Mouse (Mus musculus): ENCODE results near the gene BC107364. TPM values are rescaled to one million over a fixed set of nuclear protein-coding genes. Genes with fewer than 3 reads are reported as not detected.
"Not testable (repeated sequence)": the region's sequence is repeated elsewhere in the genome, so short reads cannot be mapped to it uniquely, and the experiment has no call there.

Gene BC107364
- polyA plus RNA-seq, 2 experiments: not detected

DNA sequence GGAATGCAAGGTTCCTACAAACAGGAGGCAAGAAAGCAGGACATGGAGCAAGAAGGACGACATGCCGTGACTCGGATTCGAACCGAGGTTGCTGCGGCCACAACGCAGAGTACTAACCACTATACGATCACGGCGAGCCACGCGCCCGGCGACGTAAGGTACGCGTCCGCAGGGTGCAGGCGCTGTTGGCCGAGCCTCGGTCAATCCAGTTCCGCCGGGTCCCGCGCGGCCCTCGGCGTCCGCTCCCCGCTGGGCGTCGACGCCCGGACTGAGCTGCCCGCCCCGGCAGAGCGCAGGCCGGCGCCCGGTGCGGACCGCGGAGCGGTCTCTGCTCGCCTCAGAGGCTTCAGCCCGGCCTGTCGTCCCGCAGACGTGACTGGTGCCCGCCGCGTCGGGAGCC, 5.9 kb upstream of the BC107364 start:
- H3K9me3 ChIP-seq (ENCODE audit: control insufficient read depth, low read length); H3K4me1 ChIP-seq (ENCODE audit: control insufficient read depth, insufficient read depth, low read length); H3K4me2 ChIP-seq (replicated peaks; ENCODE audit: low read depth, low read length, severe bottlenecking); H3K27me3 ChIP-seq (ENCODE audit: control insufficient read depth, insufficient read depth, low read length); DNase-seq (ENCODE audit: low spot score); ATAC-seq (ENCODE audit: low FRiP score, low read depth); H3K27ac ChIP-seq (replicated peaks; ENCODE audit: low read depth, low read length); H3K36me3 ChIP-seq (ENCODE audit: control insufficient read depth, insufficient read depth, low read length); H3K4me3 ChIP-seq (replicated peaks; ENCODE audit: low read length); H3K9ac ChIP-seq (ENCODE audit: low read depth, low read length, severe bottlenecking): not testable (repeated sequence)
- no CpG with 5 or more reads among the region's 53 CpGs for WGBS

DNA sequence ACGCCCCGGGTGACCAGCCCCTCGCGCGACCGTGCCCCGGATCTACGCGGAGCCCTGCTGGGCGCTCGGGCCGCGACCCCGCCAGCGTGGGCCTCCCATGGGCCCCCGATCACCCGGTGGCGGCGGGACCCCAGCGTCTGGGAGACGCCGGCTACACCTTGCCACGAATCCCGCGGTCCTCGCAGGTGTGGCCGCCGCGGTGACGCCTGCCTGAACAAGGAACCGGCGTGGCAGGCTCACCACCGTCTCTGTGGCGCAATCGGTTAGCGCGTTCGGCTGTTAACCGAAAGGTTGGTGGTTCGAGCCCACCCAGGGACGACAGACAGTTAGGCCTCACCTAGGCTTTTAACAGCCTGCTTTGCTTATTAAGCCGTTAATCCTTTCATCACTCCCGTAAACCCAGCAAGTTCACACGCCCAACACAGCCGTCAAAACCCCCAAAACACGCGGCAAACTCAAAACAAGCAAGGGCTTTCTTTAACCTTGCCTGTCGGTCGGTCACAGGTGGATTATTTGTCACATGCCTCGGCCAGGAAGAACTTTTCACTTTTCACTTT, 847 bp downstream of the BC107364 start:
- H3K27ac ChIP-seq (replicated peaks; ENCODE audit: low read depth, low read length); H3K4me3 ChIP-seq (replicated peaks; ENCODE audit: low read length); H3K9me3 ChIP-seq (ENCODE audit: control insufficient read depth, low read length); H3K4me1 ChIP-seq (ENCODE audit: control insufficient read depth, insufficient read depth, low read length); H3K9ac ChIP-seq (ENCODE audit: low read depth, low read length, severe bottlenecking); H3K27me3 ChIP-seq (ENCODE audit: control insufficient read depth, insufficient read depth, low read length); ATAC-seq (ENCODE audit: low FRiP score, low read depth); DNase-seq (ENCODE audit: low spot score); H3K4me2 ChIP-seq (replicated peaks; ENCODE audit: low read depth, low read length, severe bottlenecking); H3K36me3 ChIP-seq (ENCODE audit: control insufficient read depth, insufficient read depth, low read length): not testable (repeated sequence)
- no CpG with 5 or more reads among the region's 50 CpGs for WGBS

- not testable (repeated sequence) for H3K36me3 ChIP-seq (ENCODE audit: control insufficient read depth, insufficient read depth, low read length); H3K9me3 ChIP-seq (ENCODE audit: control insufficient read depth, low read length); H3K4me2 ChIP-seq (replicated peaks; ENCODE audit: low read depth, low read length, severe bottlenecking); DNase-seq (ENCODE audit: low spot score); H3K4me1 ChIP-seq (ENCODE audit: control insufficient read depth, insufficient read depth, low read length); ATAC-seq (ENCODE audit: low FRiP score, low read depth); H3K27ac ChIP-seq (replicated peaks; ENCODE audit: low read depth, low read length); H3K4me3 ChIP-seq (replicated peaks; ENCODE audit: low read length); H3K9ac ChIP-seq (ENCODE audit: low read depth, low read length, severe bottlenecking); H3K27me3 ChIP-seq (ENCODE audit: control insufficient read depth, insufficient read depth, low read length)
- WGBS: 0% methylated on average over 1 of the region's 10 CpGs
Observed at GRCm38 (mm10) chr3:96450586-96450896, 1.6 kb downstream of the BC107364 start.

DNA sequence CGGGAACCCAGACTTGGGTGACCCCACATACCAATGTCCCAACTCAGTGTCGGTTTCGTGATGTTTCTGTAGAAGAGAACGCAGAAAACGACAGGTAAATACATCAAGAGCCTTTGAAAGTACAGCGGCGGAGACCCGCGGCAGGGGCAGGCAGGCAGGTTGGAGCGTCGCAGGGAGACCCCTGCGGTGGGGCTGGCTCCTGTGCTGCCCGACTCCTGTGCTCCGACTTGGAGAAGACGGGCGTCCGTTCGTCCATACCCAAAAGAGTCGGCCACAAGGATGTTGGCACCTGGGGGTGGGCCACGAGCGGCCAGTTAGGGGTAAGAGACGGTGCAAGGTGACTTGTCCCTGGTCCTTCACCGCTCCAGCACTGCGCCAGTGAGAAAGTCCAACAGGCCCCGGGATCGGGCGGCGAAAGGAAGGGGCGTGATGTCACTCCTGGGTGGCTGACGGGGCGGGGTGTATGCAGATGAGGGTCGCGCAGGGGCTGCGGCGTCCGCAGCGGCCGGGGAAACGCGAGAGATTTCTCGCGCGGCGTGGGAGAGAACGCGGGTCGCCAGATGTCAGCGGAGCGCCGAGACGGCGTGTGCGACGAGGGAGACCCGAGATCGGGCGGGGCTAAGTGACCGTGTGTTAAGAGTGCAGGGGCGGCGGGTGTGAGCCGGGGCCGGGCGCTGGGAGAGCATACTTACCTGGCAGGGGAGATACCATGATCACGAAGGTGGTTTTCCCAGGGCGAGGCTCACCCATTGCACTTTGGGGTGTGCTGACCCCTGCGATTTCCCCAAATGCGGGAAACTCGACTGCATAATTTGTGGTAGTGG, 2.1 kb downstream of the BC107364 start:
- H3K27ac ChIP-seq (replicated peaks; ENCODE audit: low read depth, low read length); H3K4me2 ChIP-seq (replicated peaks; ENCODE audit: low read depth, low read length, severe bottlenecking); DNase-seq (ENCODE audit: low spot score); H3K27me3 ChIP-seq (ENCODE audit: control insufficient read depth, insufficient read depth, low read length); H3K4me3 ChIP-seq (replicated peaks; ENCODE audit: low read length); H3K9me3 ChIP-seq (ENCODE audit: control insufficient read depth, low read length); H3K36me3 ChIP-seq (ENCODE audit: control insufficient read depth, insufficient read depth, low read length); H3K9ac ChIP-seq (ENCODE audit: low read depth, low read length, severe bottlenecking); H3K4me1 ChIP-seq (ENCODE audit: control insufficient read depth, insufficient read depth, low read length): not testable (repeated sequence)
- no CpG with 5 or more reads among the region's 68 CpGs for WGBS
- peak; percentile 83 for ATAC-seq (ENCODE audit: low FRiP score, low read depth)

DNA sequence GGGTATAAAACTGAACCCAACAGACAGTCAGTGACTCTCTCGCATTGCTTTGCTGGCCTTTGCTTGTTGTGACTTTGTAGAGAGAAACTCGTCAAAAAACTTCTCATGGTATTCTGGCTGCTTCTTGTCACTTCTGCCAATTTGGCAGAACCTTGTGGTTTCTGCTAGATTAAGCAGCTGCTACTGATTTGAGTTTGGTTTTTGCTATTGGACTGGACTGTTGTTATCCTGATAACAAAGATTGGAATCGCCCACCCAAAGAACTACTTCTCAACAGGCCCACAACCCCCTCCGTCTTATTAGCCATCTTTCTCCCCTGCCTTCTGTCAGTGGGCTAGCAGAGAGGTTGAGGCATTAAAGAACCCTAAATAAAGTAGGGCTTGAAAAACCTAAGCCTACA, 6.7 kb downstream of the BC107364 start:
- DNase-seq (ENCODE audit: low spot score): no peak
- no peak overlapping the region for H3K4me2 ChIP-seq (replicated peaks; ENCODE audit: low read depth, low read length, severe bottlenecking)
- H3K9me3 ChIP-seq (ENCODE audit: control insufficient read depth, low read length): no peaks in the 10 kb centered on the region
- TF ChIP-seq POLR2A (IDR thresholded peaks at IDR 0.05; ENCODE audit: borderline replicate concordance, extremely low read depth, insufficient read depth, insufficient read length): no peak
- H3K4me3 ChIP-seq (replicated peaks; ENCODE audit: low read length): no peak overlapping the region
- no peak overlapping the region for H3K9ac ChIP-seq (ENCODE audit: low read depth, low read length, severe bottlenecking)
- no peaks in the 10 kb centered on the region for H3K4me1 ChIP-seq (ENCODE audit: control insufficient read depth, insufficient read depth, low read length)
- ATAC-seq (ENCODE audit: low FRiP score, low read depth): no peak
- peaks cover 33% of the 10 kb centered on the region for H3K27me3 ChIP-seq (ENCODE audit: control insufficient read depth, insufficient read depth, low read length)
- 80% methylated on average over 4 of the region's 4 CpGs for WGBS
- no peak overlapping the region for H3K27ac ChIP-seq (replicated peaks; ENCODE audit: low read depth, low read length)
- no peaks in the 10 kb centered on the region for H3K36me3 ChIP-seq (ENCODE audit: control insufficient read depth, insufficient read depth, low read length)

- ATAC-seq (ENCODE audit: low FRiP score, low read depth) (no peak), DNase-seq (ENCODE audit: low spot score) (peak; percentile 70)
- TF ChIP-seq POLR2A (IDR thresholded peaks at IDR 0.05; ENCODE audit: borderline replicate concordance, extremely low read depth, insufficient read depth, insufficient read length): no peak
- peak overlapping the region; percentile 24 for H3K4me3 ChIP-seq (replicated peaks; ENCODE audit: low read length)
- H3K9me3 ChIP-seq (ENCODE audit: control insufficient read depth, low read length): no peaks in the 10 kb centered on the region
- H3K27ac ChIP-seq (replicated peaks; ENCODE audit: low read depth, low read length): no peak overlapping the region
- H3K4me1 ChIP-seq (ENCODE audit: control insufficient read depth, insufficient read depth, low read length): no peaks in the 10 kb centered on the region; the same call in 1 of the 2 replicates
- peaks cover 71% of the 10 kb centered on the region for H3K27me3 ChIP-seq (ENCODE audit: control insufficient read depth, insufficient read depth, low read length)
- under 1% methylated on average over 13 of the region's 13 CpGs for WGBS
- peak overlapping the region; percentile 28 for H3K9ac ChIP-seq (ENCODE audit: low read depth, low read length, severe bottlenecking)
- H3K4me2 ChIP-seq (replicated peaks; ENCODE audit: low read depth, low read length, severe bottlenecking): peak overlapping the region; percentile 45
- H3K36me3 ChIP-seq (ENCODE audit: control insufficient read depth, insufficient read depth, low read length): no peaks in the 10 kb centered on the region
Observed at GRCm38 (mm10) chr3:96440578-96440977, 11.5 kb downstream of the BC107364 start.
